26 mouse cellular contexts compared by ENCODE assay signal in the genomic region with DNA sequence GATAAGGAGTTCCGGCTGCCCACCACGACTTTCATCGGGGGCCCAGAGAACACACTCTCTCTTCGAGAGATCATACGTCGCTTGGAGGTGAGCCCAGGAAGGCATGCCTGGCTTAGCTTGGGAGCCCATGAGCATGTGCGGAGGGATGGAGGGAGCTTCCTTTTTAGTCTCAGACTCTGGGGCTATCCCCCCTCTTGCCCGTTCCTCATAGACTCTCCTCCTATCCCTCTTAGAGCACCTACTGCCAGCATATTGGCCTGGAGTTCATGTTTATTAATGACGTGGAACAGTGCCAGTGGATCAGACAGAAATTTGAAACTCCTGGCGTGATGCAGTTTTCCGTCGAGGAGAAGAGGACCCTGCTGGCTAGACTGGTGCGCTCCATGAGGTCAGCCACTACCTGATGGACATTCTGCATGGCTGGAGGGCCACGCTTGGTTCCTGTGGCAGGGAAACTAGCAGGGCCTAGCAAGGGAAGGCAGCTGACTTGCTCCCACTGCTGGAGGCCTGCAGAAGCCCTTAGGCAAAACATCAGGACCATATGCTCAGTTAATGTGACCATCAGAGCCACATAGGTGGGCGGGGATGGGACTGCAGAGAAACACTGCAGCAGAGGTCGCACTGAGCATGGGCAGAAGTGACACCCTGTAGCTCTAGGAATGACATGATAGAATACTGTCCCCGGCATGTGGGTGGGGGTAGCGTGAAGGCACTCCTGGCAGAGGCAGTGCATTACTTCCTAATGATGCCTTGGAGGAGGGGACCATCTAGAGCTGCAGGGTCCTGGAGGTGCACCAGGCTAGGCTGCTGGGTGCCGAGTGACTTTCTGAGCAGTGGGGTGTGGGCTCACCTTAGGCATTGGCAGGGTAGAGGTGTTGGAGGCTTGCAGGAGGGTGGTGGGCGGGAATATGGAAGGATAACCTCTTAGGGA. TPM values are rescaled to one million over a fixed set of nuclear protein-coding genes. Genes with fewer than 3 reads are reported as not detected.
DNase-seq lines count a peak whose midpoint lies in the region; ATAC-seq and TF ChIP-seq lines count a peak whose summit lies in the region.
"Had no signal": no experiment of that assay in that cellular context is flagged by ENCODE, and none has a peak within 500 bp of the region (broad histone marks: within the 10 kb centered on the region; RNA-seq: fewer than 3 reads in every experiment).

No protein-coding gene starts in this region.

- no peak overlapping the region for H3K27ac ChIP-seq in embryonic facial prominence, embryonic 14.5 days (replicated peaks; ENCODE audit: low read depth, low read length)
- H3K27ac ChIP-seq in embryonic facial prominence, embryonic 10.5 days (replicated peaks) = no peak overlapping the region
- no peak overlapping the region for H3K27ac ChIP-seq in hindbrain, embryonic 14.5 days
- H3K27ac ChIP-seq in hindbrain, embryonic 10.5 days = no peak overlapping the region
- no peak overlapping the region for H3K27ac ChIP-seq in midbrain, embryonic 14.5 days (replicated peaks; ENCODE audit: low read depth, low read length)
- H3K27ac ChIP-seq in midbrain, embryonic 11.5 days (ENCODE audit: low read depth, low read length) = no peak overlapping the region
- no peak overlapping the region for H3K27ac ChIP-seq in midbrain, postnatal 0 days (ENCODE audit: low read depth, low read length)
- H3K27ac ChIP-seq: embryonic facial prominence, embryonic 13.5 days; heart, embryonic 10.5 days; kidney, postnatal 0 days had no signal

- H3K4me3 ChIP-seq in embryonic facial prominence, embryonic 14.5 days (ENCODE audit: low read depth, low read length) = no peak overlapping the region
- H3K4me3 ChIP-seq in embryonic facial prominence, embryonic 10.5 days = no peak overlapping the region
- no peak overlapping the region for H3K4me3 ChIP-seq in hindbrain, embryonic 14.5 days (replicated peaks; ENCODE audit: low read length)
- no peak overlapping the region for H3K4me3 ChIP-seq in hindbrain, embryonic 10.5 days
- no peak overlapping the region for H3K4me3 ChIP-seq in midbrain, embryonic 14.5 days (replicated peaks; ENCODE audit: low read depth, low read length)
- no peak overlapping the region for H3K4me3 ChIP-seq in midbrain, embryonic 11.5 days (ENCODE audit: low read depth, low read length)
- no peak overlapping the region for H3K4me3 ChIP-seq in midbrain, postnatal 0 days (ENCODE audit: low read depth, low read length)
- H3K4me3 ChIP-seq: embryonic facial prominence, embryonic 13.5 days; heart, embryonic 10.5 days; myocyte had no signal

- H3K4me1 ChIP-seq in embryonic facial prominence, embryonic 14.5 days (ENCODE audit: control insufficient read depth, insufficient read depth, low read length) = no peaks in the 10 kb centered on the region
- no peaks in the 10 kb centered on the region for H3K4me1 ChIP-seq in embryonic facial prominence, embryonic 10.5 days
- no peaks in the 10 kb centered on the region for H3K4me1 ChIP-seq in hindbrain, embryonic 14.5 days (replicated peaks; ENCODE audit: control insufficient read depth, insufficient read depth, low read length)
- 0 out of 2 replicates have a peak, but pooled peaks cover 5% of the 10 kb centered on the region for H3K4me1 ChIP-seq in hindbrain, embryonic 10.5 days (replicated peaks)
- H3K4me1 ChIP-seq in midbrain, embryonic 14.5 days (ENCODE audit: control insufficient read depth, insufficient read depth, low read length) = no peaks in the 10 kb centered on the region
- H3K4me1 ChIP-seq in midbrain, embryonic 11.5 days (ENCODE audit: control insufficient read depth, insufficient read depth, low read length) = no peaks in the 10 kb centered on the region
- H3K4me1 ChIP-seq in midbrain, postnatal 0 days (ENCODE audit: insufficient read depth, low read length) = no peaks in the 10 kb centered on the region
- H3K4me1 ChIP-seq: heart, embryonic 10.5 days had no signal

- no peak overlapping the region for H3K9ac ChIP-seq in embryonic facial prominence, embryonic 14.5 days (ENCODE audit: low read depth, low read length)
- no peak overlapping the region for H3K9ac ChIP-seq in hindbrain, embryonic 14.5 days
- no peak overlapping the region for H3K9ac ChIP-seq in midbrain, embryonic 14.5 days (replicated peaks; ENCODE audit: low read length)
- H3K9ac ChIP-seq in midbrain, embryonic 11.5 days (ENCODE audit: low read length) = no peak overlapping the region
- no peak overlapping the region for H3K9ac ChIP-seq in midbrain, postnatal 0 days (replicated peaks; ENCODE audit: low read length, poor library complexity, severe bottlenecking)
- H3K9ac ChIP-seq: embryonic facial prominence, embryonic 13.5 days had no signal

- H3K9me3 ChIP-seq in embryonic facial prominence, embryonic 14.5 days (ENCODE audit: control insufficient read depth, low read length) = no peaks in the 10 kb centered on the region
- H3K9me3 ChIP-seq in embryonic facial prominence, embryonic 10.5 days = no peaks in the 10 kb centered on the region
- H3K9me3 ChIP-seq in hindbrain, embryonic 14.5 days (ENCODE audit: control insufficient read depth, low read length) = no peaks in the 10 kb centered on the region
- no peaks in the 10 kb centered on the region for H3K9me3 ChIP-seq in hindbrain, embryonic 10.5 days
- H3K9me3 ChIP-seq in midbrain, embryonic 14.5 days (ENCODE audit: control insufficient read depth, low read length) = no peaks in the 10 kb centered on the region
- H3K9me3 ChIP-seq in midbrain, embryonic 11.5 days (ENCODE audit: control insufficient read depth, low read length) = no peaks in the 10 kb centered on the region
- H3K9me3 ChIP-seq in midbrain, postnatal 0 days (ENCODE audit: low read length) = no peaks in the 10 kb centered on the region
- H3K9me3 ChIP-seq: embryonic facial prominence, embryonic 13.5 days; heart, embryonic 10.5 days had no signal

- peaks cover 10% of the 10 kb centered on the region for H3K36me3 ChIP-seq in embryonic facial prominence, embryonic 14.5 days (ENCODE audit: control insufficient read depth, insufficient read depth, low read length)
- H3K36me3 ChIP-seq in embryonic facial prominence, embryonic 10.5 days (replicated peaks) = peaks cover 50% of the 10 kb centered on the region
- H3K36me3 ChIP-seq in hindbrain, embryonic 14.5 days (replicated peaks; ENCODE audit: control insufficient read depth, insufficient read depth) = peaks cover 24% of the 10 kb centered on the region
- peaks cover 51% of the 10 kb centered on the region for H3K36me3 ChIP-seq in hindbrain, embryonic 10.5 days
- peaks cover 33% of the 10 kb centered on the region for H3K36me3 ChIP-seq in midbrain, embryonic 14.5 days (ENCODE audit: control insufficient read depth, insufficient read depth, low read length)
- H3K36me3 ChIP-seq in midbrain, embryonic 11.5 days (ENCODE audit: control insufficient read depth, insufficient read depth, low read length) = no peaks in the 10 kb centered on the region
- peaks cover 26% of the 10 kb centered on the region for H3K36me3 ChIP-seq in midbrain, postnatal 0 days (ENCODE audit: insufficient read depth, low read length)

- TF ChIP-seq CTCF in midbrain, postnatal 0 days (IDR thresholded peaks at IDR 0.05) = 0 out of 2 replicates have a peak, but pooled peaks have one; percentile 13

- peak; percentile 10 for DNase-seq in embryonic facial prominence, embryonic 14.5 days (ENCODE audit: low spot score)
- no peak for DNase-seq in embryonic facial prominence, embryonic 10.5 days (ENCODE audit: low spot score)
- no peak for DNase-seq in hindbrain, embryonic 14.5 days (ENCODE audit: low spot score)
- DNase-seq in hindbrain, embryonic 10.5 days (ENCODE audit: low spot score) = no peak
- peak; percentile 57 for DNase-seq in midbrain, embryonic 14.5 days
- no peak for DNase-seq in midbrain, embryonic 11.5 days (ENCODE audit: low spot score, missing footprints)
- peak; percentile 46 for DNase-seq in midbrain, postnatal 0 days (ENCODE audit: low spot score)
- DNase-seq: adrenal gland, postnatal 25 days; cerebellum, postnatal 25 days; kidney, adult 2 months; layer of hippocampus, adult 9-11 months; lung, postnatal 4 days; right cerebral cortex, postnatal 25 days; spleen, adult 18-20 months had no signal

- H3K4me2 ChIP-seq in embryonic facial prominence, embryonic 14.5 days (ENCODE audit: low read depth, low read length) = no peak overlapping the region
- no peak overlapping the region for H3K4me2 ChIP-seq in hindbrain, embryonic 14.5 days (replicated peaks)
- H3K4me2 ChIP-seq in midbrain, embryonic 14.5 days (ENCODE audit: low read length) = no peak overlapping the region
- no peak overlapping the region for H3K4me2 ChIP-seq in midbrain, embryonic 11.5 days
- H3K4me2 ChIP-seq in midbrain, postnatal 0 days (ENCODE audit: low read depth, low read length, poor library complexity, severe bottlenecking) = no peak overlapping the region
- H3K4me2 ChIP-seq: embryonic facial prominence, embryonic 13.5 days had no signal

- no peak for ATAC-seq in embryonic facial prominence, embryonic 14.5 days (ENCODE audit: low read depth)
- peak; percentile 57; the same call in 1 of the 2 replicates for ATAC-seq in hindbrain, embryonic 14.5 days (ENCODE audit: low FRiP score)
- ATAC-seq in midbrain, embryonic 14.5 days (ENCODE audit: low FRiP score, low TSS enrichment) = no peak
- ATAC-seq in midbrain, embryonic 11.5 days (ENCODE audit: low FRiP score) = no peak
- ATAC-seq in midbrain, postnatal 0 days (ENCODE audit: low FRiP score) = peak; percentile 34
- ATAC-seq: CD4-positive, CD25-positive, alpha-beta regulatory T cell, adult 4 months had no signal

- H3K27me3 ChIP-seq in embryonic facial prominence, embryonic 14.5 days (replicated peaks; ENCODE audit: control insufficient read depth, insufficient read depth, low read length) = no peaks in the 10 kb centered on the region
- H3K27me3 ChIP-seq in embryonic facial prominence, embryonic 10.5 days (replicated peaks; ENCODE audit: low read depth, poor library complexity, severe bottlenecking) = no peaks in the 10 kb centered on the region
- H3K27me3 ChIP-seq in hindbrain, embryonic 14.5 days (ENCODE audit: control insufficient read depth, insufficient read depth, low read length) = no peaks in the 10 kb centered on the region
- no peaks in the 10 kb centered on the region for H3K27me3 ChIP-seq in hindbrain, embryonic 10.5 days (ENCODE audit: insufficient read depth, poor library complexity, severe bottlenecking)
- H3K27me3 ChIP-seq in midbrain, embryonic 14.5 days (ENCODE audit: control insufficient read depth, insufficient read depth, low read length) = no peaks in the 10 kb centered on the region
- H3K27me3 ChIP-seq in midbrain, embryonic 11.5 days (ENCODE audit: control insufficient read depth, insufficient read depth, low read length) = no peaks in the 10 kb centered on the region
- H3K27me3 ChIP-seq in midbrain, postnatal 0 days (ENCODE audit: insufficient read depth, low read length) = no peaks in the 10 kb centered on the region
- H3K27me3 ChIP-seq: embryonic facial prominence, embryonic 13.5 days had no signal

- WGBS in embryonic facial prominence, embryonic 14.5 days = 77% methylated on average over 20 of the region's 20 CpGs
- WGBS in embryonic facial prominence, embryonic 10.5 days = 89% methylated on average over 20 of the region's 20 CpGs
- WGBS in hindbrain, embryonic 14.5 days = 75% methylated on average over 20 of the region's 20 CpGs
- WGBS in hindbrain, embryonic 10.5 days = 90% methylated on average over 20 of the region's 20 CpGs
- WGBS in midbrain, embryonic 14.5 days = 76% methylated on average over 20 of the region's 20 CpGs
- WGBS in midbrain, embryonic 11.5 days = 87% methylated on average over 20 of the region's 20 CpGs
- WGBS in midbrain, postnatal 0 days = 71% methylated on average over 20 of the region's 20 CpGs

RNA-seq across cellular contexts. Expression of a gene that starts 11.0 kb away (rescaled TPM):
- polyA plus RNA-seq in embryonic facial prominence, embryonic 14.5 days (2014; fragmentation: Nextera tagmentation; extraction: Ambion mirVana) = 9.5 and 10.5 TPM in 2 replicates
- 19.2 and 20.6 TPM in 2 replicates for polyA plus RNA-seq in embryonic facial prominence, embryonic 10.5 days (2016; fragmentation: Nextera tagmentation; extraction: Ambion mirVana)
- polyA plus RNA-seq in hindbrain, embryonic 14.5 days (2014; fragmentation: Nextera tagmentation; extraction: Ambion mirVana) = 17.1 and 19.7 TPM in 2 replicates
- polyA plus RNA-seq in hindbrain, embryonic 10.5 days (2016; fragmentation: Nextera tagmentation; extraction: Ambion mirVana) = 15.7 and 17.8 TPM in 2 replicates
- polyA plus RNA-seq in midbrain, embryonic 14.5 days (2014; fragmentation: Nextera tagmentation; extraction: Ambion mirVana) = 18.8 and 22.9 TPM in 2 replicates
- polyA plus RNA-seq in midbrain, embryonic 11.5 days (2014; fragmentation: Nextera tagmentation; extraction: Ambion mirVana) = 14.8 and 17.2 TPM in 2 replicates
- total RNA-seq in midbrain, postnatal 0 days (2014; rRNA removed) = 36.4 and 38.6 TPM in 2 replicates
- polyA plus RNA-seq in midbrain, postnatal 0 days (2015; fragmentation: Nextera tagmentation; extraction: Ambion mirVana) = 25.5 and 25.8 TPM in 2 replicates
- total RNA-seq: hematopoietic stem cell, adult 5-6 weeks had no signal
- polyA plus RNA-seq: CD4-positive, CD25-positive, alpha-beta regulatory T cell, adult 4 months had no signal

RNA-seq across cellular contexts. Expression of a gene that starts 55.4 kb away (rescaled TPM):
- polyA plus RNA-seq in embryonic facial prominence, embryonic 14.5 days (2014; fragmentation: Nextera tagmentation; extraction: Ambion mirVana) = 1.2 TPM in 1 of 2 replicates, not detected in the other
- not detected in 2 replicates for polyA plus RNA-seq in embryonic facial prominence, embryonic 10.5 days (2016; fragmentation: Nextera tagmentation; extraction: Ambion mirVana)
- polyA plus RNA-seq in hindbrain, embryonic 14.5 days (2014; fragmentation: Nextera tagmentation; extraction: Ambion mirVana) = 0.85 and 0.87 TPM in 2 replicates
- 0.32 and 2.0 TPM in 2 replicates for polyA plus RNA-seq in hindbrain, embryonic 10.5 days (2016; fragmentation: Nextera tagmentation; extraction: Ambion mirVana)
- not detected in 2 replicates for polyA plus RNA-seq in midbrain, embryonic 14.5 days (2014; fragmentation: Nextera tagmentation; extraction: Ambion mirVana)
- polyA plus RNA-seq in midbrain, embryonic 11.5 days (2014; fragmentation: Nextera tagmentation; extraction: Ambion mirVana) = 0.19 TPM in 1 of 2 replicates, not detected in the other
- total RNA-seq in midbrain, postnatal 0 days (2014; rRNA removed) = 1.8 TPM in 1 of 2 replicates, not detected in the other
- 0.67 and 0.68 TPM in 2 replicates for polyA plus RNA-seq in midbrain, postnatal 0 days (2015; fragmentation: Nextera tagmentation; extraction: Ambion mirVana)
- total RNA-seq: adrenal gland, postnatal 25 days; gastrocnemius, adult 8-10 months; hematopoietic stem cell, adult 5-6 weeks; left cerebral cortex, postnatal 36 days; liver, adult 2 months had no signal
- polyA plus RNA-seq: CD4-positive, CD25-positive, alpha-beta regulatory T cell, adult 4 months; embryonic facial prominence, embryonic 13.5 days; heart, embryonic 10.5 days; intestine, embryonic 14.5 days; kidney, adult 2 months; kidney, postnatal 0 days; large intestine, adult 2 months; liver, adult 2 months; liver, embryonic 16.5 days; myocyte had no signal

Comparison
In these comparisons a context has a peak if more than half of its experiments do, and no peak if none do; other contexts are left out.
1. ATAC-seq: peak in hindbrain, embryonic 14.5 days (single experiment) and midbrain, postnatal 0 days (single experiment); none in embryonic facial prominence, embryonic 14.5 days (single experiment), midbrain, embryonic 14.5 days (single experiment) and midbrain, embryonic 11.5 days (single experiment).
2. DNase-seq: peak in embryonic facial prominence, embryonic 14.5 days (single experiment), midbrain, embryonic 14.5 days (single experiment) and midbrain, postnatal 0 days (single experiment); none in embryonic facial prominence, embryonic 10.5 days (single experiment), hindbrain, embryonic 14.5 days (single experiment), hindbrain, embryonic 10.5 days (single experiment) and midbrain, embryonic 11.5 days (single experiment).